Mouse (Mus musculus): Measurements from ENCODE around the gene Dusp16.

Gene Dusp16

GRCm38 (mm10) chr6:134725406-134725805 is 67.0 kb downstream of the Dusp16 start:
- no peak for TF ChIP-seq GATA4 (IDR thresholded peaks at IDR 0.05; ENCODE audit: insufficient replicate concordance, low read length)

- TF ChIP-seq GATA4 (IDR thresholded peaks at IDR 0.05; ENCODE audit: insufficient replicate concordance, low read length), result peak; percentile 93
These were observed 68.4 kb downstream of the Dusp16 start for GRCm38 (mm10) chr6:134723833-134724553.

GRCm38 (mm10) chr6:134723326-134723725 is 69.1 kb downstream of the Dusp16 start:
- no peak for TF ChIP-seq GATA4 (IDR thresholded peaks at IDR 0.05; ENCODE audit: insufficient replicate concordance, low read length)

- no peak for TF ChIP-seq GATA4 (IDR thresholded peaks at IDR 0.05; ENCODE audit: insufficient replicate concordance, low read length)
These were observed 69.5 kb downstream of the Dusp16 start for GRCm38 (mm10) chr6:134722906-134723305.

- no peak for TF ChIP-seq GATA4 (IDR thresholded peaks at IDR 0.05; ENCODE audit: insufficient replicate concordance, low read length)
These were observed 70.6 kb downstream of the Dusp16 start for GRCm38 (mm10) chr6:134721729-134722269.

GRCm38 (mm10) chr6:134720150-134720549 is 72.3 kb downstream of the Dusp16 start:
- no peak for TF ChIP-seq GATA4 (IDR thresholded peaks at IDR 0.05; ENCODE audit: insufficient replicate concordance, low read length)

GRCm38 (mm10) chr6:134719156-134719555 is 73.3 kb downstream of the Dusp16 start:
- TF ChIP-seq GATA4 (IDR thresholded peaks at IDR 0.05; ENCODE audit: insufficient replicate concordance, low read length), result no peak

- no peak for TF ChIP-seq GATA4 (IDR thresholded peaks at IDR 0.05; ENCODE audit: insufficient replicate concordance, low read length)
These were observed 73.8 kb downstream of the Dusp16 start for GRCm38 (mm10) chr6:134718668-134719065.

- TF ChIP-seq GATA4 (IDR thresholded peaks at IDR 0.05; ENCODE audit: insufficient replicate concordance, low read length), result no peak
These were observed 74.3 kb downstream of the Dusp16 start for GRCm38 (mm10) chr6:134717886-134718667.

- peak; percentile 58; the same call in 1 of the 2 replicates for TF ChIP-seq GATA4 (IDR thresholded peaks at IDR 0.05; ENCODE audit: insufficient replicate concordance, low read length)
These were observed 76.2 kb downstream of the Dusp16 start for GRCm38 (mm10) chr6:134716168-134716587.

- TF ChIP-seq GATA4 (IDR thresholded peaks at IDR 0.05; ENCODE audit: insufficient replicate concordance, low read length), result no peak
These were observed 78.5 kb downstream of the Dusp16 start for GRCm38 (mm10) chr6:134713897-134714296.

GRCm38 (mm10) chr6:134713321-134713720 is 79.1 kb downstream of the Dusp16 start:
- TF ChIP-seq GATA4 (IDR thresholded peaks at IDR 0.05; ENCODE audit: insufficient replicate concordance, low read length), result no peak

GRCm38 (mm10) chr6:134710020-134710419 is 82.4 kb downstream of the Dusp16 start:
- no peak for TF ChIP-seq GATA4 (IDR thresholded peaks at IDR 0.05; ENCODE audit: insufficient replicate concordance, low read length)

- no peak for TF ChIP-seq GATA4 (IDR thresholded peaks at IDR 0.05; ENCODE audit: insufficient replicate concordance, low read length)
These were observed 86.0 kb downstream of the Dusp16 start for GRCm38 (mm10) chr6:134706467-134706866.

GRCm38 (mm10) chr6:134703053-134703690 is 89.3 kb downstream of the Dusp16 start:
- peak; percentile 26; the same call in 1 of the 2 replicates for TF ChIP-seq GATA4 (IDR thresholded peaks at IDR 0.05; ENCODE audit: insufficient replicate concordance, low read length)
